Mouse (Mus musculus): Measurements from ENCODE around the gene Cnr1.

Gene Cnr1

DNA sequence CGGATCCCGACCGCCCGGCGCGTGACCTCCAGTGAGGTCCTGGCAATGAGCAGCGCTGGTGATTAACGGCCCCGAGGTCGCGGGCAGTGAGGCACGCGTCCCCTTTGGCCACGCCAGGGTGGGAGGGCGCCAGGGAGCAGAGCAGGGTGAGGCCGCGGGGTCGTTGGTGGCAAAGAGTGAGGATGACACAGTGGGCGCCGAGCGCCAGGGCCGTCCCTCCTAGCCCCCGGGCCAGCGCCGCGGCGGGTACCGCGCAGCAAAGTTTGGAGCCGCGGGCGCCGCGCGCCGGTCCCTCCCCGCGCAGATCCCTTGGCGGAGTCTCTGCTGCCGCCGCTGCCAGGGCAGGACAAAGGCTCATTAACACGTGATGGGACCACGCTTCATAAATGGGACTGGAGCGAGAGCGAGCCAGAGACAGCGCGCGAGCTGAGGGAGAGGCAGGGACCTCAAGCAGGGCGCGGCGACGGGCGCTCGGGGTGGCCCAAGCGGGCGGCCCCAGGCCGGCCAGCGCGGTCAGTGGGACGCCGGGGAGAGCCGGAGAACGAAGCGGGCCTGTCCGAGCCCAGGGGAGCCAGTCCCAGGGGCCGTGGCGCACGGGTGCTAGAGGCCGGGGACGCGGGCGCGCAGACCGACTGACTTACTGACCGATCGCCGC, at the start of gene Cnr1:
TSS of gene Cnr1 (plus strand) at position 360 of the 655 bp plus-strand sequence.
- DNase-seq (ENCODE audit: low spot score in 2 of 2), result peak; percentile 86 to 87

DNA sequence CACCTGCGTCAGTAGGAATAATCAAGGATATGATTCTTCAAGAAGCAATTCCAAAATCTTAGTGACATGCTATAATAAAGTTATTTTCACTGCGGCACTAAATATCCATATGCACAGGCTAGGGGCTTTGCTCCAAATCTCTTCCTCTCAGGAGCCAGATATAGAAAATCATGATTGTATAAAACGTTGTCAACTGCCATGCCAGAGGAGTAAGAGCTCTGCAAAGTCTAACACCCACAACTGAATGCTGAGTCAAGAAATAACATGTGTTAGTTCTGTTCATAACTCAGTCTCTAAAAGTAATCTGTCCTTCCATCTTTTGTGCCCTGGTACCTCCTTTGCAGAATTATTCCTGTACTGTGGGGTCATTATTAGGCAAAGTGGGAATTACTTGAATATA, 44.4 kb upstream of the Cnr1 start:
- no peak for DNase-seq (ENCODE audit: low spot score in 2 of 2)

DNA sequence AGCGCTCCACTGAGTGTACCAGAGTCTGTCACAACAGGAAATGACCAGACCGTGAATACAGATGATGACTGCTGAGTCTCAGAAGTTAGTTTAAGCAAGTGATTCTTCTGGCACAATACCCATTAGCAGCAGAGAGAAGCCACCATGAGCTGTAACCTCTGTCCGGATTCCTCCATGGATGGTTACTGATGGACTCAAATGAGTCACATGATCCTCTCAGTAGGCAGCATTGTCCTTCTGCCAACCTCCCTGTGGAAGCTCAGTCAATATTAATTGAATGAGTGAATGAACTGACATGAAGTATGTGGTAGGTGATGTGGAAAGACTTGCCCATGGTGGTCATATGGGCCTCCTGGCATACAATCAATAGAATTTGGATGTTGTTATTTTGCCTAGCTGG, 38.4 kb upstream of the Cnr1 start:
- DNase-seq (ENCODE audit: low spot score in 2 of 2), result no peak

DNA sequence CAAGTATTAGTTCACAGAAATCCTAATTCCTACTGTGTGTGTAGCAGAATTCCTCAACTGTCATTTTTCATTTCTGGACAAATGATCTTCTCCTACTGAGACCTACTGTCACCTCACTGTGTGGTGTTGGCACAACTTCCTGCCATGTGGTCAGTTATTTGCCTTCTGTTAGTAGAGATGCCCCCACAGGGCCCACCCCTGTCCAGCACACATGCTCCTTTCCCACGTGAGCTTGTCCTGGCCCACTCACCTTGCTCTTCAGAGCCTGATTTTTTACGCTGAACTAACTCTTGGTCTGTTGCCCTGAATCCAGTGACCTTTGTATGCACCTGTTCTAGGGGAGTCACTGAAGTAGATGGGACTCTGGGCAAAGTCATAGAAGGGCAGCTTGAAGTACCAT, 34.4 kb upstream of the Cnr1 start:
- DNase-seq (ENCODE audit: low spot score in 2 of 2), result no peak

DNA sequence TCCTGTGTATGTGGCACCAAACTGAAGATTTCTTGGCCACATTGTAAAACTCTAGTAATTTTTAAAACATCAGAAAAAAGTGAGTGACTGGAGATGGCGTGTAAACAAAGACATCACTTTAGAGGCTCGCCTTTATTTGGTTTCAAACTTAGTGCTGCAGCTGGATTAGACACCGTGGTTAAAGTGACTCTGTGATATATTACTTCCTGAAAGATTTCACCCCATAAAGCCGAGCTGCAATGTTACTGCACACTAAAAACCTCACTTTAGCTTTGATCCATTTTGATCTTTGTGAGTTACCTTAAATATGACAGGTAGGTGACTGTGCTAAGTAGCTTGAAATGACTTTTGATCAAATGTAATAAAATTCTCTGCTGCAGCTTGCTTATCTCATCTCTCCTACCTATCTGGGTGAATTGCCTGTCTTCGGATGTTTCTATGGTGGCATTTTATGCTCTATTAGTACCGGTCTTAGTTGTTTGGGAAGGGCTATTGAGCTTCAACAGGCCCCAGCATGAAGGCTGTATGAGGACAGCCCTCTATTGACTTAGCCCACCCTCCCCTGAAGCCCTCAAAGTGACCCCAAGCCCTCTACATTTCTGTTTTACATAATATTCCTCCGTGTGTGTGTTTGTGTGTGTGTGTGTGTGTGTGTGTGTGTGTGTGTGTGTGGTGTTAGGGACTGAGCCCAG, 32.1 kb upstream of the Cnr1 start:
- DNase-seq (ENCODE audit: low spot score in 2 of 2), result no peak

DNA sequence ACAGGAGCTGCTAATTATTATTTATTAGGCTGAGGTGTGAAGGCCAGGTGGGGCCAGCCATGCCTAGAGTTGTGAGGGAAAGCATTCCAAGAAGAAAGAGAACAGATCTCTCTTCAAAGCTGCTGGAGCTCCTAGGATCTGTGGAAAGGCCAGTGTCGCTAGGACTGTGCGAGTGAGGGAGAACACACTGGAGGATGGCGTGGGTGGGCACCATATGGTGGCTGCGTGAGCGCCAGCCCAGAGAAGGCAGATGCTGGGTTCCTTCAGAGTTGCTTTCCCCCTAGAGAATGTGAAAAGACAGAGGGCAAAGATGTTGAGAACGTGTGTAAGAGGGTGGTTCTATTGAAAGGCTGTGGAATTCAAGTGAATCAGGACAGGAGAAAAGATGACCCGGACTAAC, 30.6 kb upstream of the Cnr1 start:
- DNase-seq (ENCODE audit: low spot score in 2 of 2), result peak; percentile 79 to 85

DNA sequence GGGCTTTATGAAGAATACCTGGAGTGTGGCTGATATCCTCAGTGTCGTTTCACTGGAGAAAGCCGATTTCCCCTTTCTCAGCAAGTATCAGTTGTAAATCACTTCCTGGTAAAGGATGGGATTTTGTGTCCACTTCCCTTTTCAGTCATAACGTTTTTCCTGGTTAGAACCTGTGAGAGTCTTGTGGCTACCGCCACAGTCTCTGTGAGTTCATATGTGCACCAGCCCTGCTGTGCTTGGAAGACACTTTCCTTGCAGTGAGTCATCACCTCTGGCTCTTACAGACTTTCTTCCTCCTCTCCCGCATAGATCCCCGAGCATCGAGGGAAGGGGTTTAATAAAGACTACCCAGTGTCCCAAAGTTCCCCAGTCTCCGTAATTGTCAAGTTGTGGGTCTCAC, 29.3 kb upstream of the Cnr1 start:
- no peak for DNase-seq (ENCODE audit: low spot score in 2 of 2)

DNA sequence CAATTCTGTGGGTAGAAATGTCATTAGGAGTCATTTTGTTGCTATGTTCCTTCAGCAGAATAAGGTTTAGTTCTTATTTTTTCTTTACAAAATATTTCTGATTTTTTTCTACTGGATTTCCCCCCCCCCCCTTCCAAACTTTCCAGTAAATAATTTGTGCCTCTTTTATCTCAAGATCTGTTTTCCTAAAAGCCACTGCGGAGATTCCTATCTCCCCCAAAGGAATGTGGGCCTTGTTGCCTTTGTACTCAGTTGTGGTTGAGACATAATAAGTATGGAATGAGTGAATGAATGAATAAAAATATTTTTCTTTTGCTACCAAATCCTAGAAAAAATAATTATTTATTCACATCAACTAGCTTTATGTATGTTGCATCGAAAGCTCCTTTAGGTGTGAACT, 28.9 kb upstream of the Cnr1 start:
- no peak for DNase-seq (ENCODE audit: low spot score in 2 of 2)

DNA sequence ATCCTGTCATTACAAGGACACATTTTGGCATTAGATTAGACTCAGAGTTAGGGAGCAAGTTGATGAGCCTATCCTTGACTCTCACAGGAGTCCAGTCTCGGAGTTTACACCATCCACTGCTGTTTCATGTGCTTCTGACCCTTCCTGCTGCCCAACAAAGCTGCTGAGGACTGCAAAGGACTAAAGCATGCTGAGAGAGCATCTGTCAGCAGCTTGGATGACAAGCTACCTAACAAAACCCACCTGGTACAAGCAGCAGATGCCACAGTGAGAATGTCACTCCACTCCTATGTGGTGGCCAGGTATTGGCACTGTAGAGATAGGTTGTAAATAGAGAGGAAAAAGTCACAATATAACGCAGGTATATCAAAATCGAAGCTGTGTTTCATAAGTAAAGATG, 22.7 kb upstream of the Cnr1 start:
- DNase-seq (ENCODE audit: low spot score in 2 of 2), result no peak

DNA sequence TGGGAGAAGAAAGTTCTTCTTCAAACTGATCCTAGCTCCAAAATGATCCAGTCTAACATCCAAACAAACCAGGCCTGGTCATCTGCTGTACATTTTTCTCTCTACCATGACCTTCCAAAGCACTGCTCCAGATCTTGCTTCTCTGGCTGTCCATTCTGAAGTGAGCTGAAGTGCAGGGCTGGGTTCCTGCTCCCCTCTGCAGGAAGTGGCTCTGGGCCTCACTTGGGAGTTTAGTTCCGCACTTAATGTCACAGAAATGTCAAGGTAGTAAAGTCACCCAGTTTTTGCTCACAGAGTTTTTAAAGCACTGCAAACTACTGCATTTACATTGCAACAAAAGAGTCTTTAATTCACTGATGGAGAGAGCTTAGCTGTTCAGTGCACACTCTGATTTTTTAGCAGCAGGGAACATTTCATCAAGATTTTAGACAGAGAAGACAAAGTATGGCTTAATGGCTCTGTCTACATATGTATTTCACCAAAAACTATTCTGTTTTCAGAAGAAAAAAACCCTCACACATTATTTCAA, 20.5 kb upstream of the Cnr1 start:
- DNase-seq (ENCODE audit: low spot score in 2 of 2), result no peak

DNA sequence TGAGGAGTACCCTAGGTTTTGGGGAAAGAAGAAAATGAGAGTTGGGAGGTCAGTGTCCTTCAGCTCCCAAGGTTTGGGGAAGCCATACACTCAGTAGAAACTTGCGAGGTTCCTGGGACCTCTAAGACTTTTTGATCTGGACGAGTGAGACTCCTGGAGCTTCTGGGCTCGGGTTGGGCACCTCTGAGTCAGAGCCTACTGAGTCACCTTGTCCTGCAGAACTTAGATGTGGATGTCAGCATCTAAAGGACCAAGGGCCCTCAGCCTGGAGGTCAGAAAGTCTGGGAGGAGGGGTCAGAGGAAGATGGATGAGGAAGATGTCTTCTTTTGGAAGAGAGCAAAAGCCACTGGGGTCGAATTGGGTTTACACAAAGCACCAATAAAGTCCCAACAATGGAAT, 19.6 kb upstream of the Cnr1 start:
- no peak for DNase-seq (ENCODE audit: low spot score in 2 of 2)

DNA sequence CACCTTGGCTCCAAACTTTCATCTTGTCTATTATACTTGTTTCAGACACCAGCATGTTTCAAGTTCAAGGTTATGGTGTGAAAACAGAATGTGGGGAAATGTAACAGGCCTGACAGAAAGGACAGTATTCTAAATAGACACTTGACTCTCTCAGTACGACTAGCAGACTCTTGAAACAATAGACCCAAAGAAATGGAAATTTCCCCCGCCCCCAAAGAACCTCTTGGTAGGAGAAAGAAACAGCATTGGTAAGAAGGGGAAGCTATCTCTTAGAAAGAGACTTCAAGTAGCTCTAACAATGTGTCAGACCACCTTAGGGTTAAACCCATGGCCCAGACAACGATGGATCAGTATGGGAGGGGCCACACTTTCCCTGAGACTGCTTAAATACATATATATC, 15.6 kb upstream of the Cnr1 start:
- DNase-seq (ENCODE audit: low spot score in 2 of 2), result no peak

DNA sequence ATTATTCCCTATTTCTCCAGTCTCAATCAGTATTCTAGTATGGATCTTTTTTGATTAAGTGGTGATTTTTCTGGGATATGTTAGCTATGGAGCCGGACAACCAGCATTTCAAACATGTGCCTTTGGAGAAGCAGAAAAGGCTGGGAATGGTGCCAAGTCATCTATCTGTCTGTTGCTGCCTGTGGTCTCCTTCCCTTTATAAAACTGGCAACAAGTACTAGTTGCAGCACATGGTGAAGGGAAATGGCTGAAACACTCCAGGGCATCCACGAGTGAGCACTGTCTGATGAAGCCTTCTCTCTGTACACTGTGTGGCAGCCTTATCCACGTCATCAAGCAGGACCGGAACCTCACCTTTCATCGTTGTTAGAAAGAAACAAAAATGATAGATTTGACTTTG, 8.7 kb upstream of the Cnr1 start:
- DNase-seq (ENCODE audit: low spot score in 2 of 2), result peak; percentile 52 to 64

DNA sequence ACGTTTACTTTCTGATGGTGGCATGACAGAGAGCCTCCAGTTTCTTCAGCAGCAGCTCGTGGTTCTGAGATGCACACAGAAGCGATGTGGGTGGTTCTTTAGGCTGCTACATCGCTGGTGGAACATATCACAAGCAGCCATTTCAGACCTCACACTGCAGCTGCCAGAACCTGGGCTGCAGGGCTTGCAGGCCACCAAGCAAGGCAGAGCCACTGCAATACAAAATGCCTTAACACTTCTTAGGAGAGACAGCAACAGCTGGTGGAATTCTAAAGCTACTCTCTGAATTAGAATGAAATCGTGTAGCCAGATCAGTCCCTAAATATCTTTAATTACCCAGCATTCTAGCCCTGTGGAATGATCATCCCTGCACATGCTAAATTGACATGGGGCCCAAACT, 3.6 kb upstream of the Cnr1 start:
- no peak for DNase-seq (ENCODE audit: low spot score in 2 of 2)

DNA sequence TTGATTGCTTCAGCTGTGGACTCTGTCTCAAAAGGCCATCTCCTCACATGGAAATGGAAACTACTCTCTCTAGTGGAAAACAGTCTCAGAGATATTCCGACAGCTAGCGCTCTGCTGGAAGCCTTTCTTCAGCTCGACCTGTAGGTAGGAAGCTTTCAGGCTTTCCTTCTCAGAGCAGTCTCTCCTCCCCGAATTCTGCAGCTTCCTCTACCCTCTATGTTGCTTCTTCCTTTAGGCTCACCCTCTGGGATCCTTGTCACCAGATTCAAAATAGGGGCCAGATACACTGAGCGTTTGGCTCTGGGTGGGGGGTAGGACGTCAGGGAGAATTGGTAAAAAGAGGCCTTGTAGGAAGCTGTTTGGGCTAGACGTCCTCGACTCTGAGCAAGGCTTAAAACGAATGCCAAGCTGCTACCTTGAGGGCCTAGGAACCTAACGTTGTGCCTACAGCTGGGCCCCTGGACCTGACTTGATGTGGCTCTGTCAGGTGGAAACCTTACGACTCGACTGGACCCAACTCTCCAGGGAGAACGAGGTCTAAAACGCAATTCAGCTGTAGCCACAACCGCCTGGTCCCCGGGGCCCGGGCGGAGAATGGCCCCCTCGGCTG, 1.1 kb upstream of the Cnr1 start:
- peak; percentile 34 to 46 for DNase-seq (ENCODE audit: low spot score in 2 of 2)

DNA sequence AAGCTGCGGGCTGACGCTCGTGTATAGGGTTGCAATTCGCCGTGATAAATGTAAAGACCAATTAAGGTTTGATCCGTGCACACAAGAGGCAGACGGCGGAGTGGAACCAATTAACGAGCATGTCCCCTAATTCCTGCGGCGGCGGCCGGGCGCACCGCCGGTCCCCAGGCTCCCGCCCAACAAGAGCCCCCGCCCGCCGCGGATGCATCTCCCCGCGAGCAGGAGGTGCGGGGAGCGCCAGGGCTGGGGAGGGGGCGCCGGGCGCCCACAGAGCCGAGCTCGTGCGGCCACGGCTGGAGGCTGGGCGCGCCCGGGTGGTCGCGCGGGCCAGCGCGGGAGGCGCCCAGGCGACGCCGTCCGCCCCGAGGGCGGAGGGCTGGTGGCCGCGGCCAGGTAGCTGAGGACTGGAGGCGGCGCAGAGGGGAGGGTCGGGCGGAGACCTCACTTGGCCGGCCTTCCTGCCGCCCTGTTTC, 596 bp upstream of the Cnr1 start:
- peak in 1 of 2 experiments; percentile 66 for DNase-seq (ENCODE audit: low spot score in 2 of 2)

DNA sequence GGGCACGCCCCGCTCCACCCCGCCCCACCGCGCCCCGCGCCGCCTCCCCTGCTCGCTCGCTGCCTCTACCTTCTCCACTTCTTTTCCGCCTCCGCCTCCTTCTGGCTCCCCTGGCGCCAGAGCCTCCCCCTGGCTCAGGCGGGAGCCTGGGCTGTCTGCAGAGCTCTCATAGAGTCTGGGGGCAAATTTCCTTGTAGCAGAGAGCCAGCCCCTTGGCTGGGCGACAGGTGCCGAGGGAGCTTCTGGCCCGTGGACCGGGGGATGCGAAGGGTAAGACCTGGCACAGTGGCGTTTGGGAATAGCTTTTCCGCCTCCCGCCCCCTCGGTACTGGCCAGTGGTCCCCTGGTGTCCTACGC, 474 bp downstream of the Cnr1 start:
- DNase-seq (ENCODE audit: low spot score in 2 of 2), result peak in 1 of 2 experiments; percentile 53

DNA sequence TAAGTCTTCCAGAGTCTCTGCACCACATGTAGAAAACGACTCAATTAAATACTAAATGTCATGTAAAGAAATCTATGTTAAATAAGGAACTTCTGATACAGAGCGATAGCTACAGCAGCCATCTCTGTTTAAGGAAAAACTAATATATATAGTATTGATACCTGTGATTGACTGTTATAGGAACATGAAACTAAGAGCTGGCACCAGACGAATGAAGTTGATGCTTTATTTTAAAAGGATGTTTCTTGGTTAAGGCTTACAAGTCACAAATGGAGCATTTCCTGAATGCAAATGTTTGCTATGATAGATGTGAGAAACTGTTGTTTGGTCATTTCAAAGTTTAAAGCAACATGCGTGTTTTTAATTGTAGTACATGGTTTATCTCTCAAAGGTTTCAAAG, 1.1 kb downstream of the Cnr1 start:
- DNase-seq (ENCODE audit: low spot score in 2 of 2), result no peak

DNA sequence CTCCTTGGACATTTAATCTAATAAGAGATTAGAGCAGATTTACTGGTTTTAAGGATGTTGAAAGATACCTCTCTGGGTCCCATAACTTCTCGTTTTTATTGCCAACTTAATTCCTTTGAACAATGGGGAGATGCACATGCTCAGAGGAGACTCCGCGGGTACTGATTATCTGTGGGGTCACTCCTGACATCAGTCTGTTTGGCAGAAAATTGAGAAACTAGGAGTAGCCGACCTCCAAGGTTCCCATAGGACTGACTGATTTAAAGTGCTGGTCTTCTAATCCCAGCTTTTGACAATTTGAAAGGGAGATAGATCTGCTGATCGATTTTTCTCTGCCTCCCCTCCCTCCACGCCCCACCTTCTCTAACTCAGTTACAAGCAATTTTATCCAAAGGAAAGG, 1.6 kb downstream of the Cnr1 start:
- no peak for DNase-seq (ENCODE audit: low spot score in 2 of 2)

DNA sequence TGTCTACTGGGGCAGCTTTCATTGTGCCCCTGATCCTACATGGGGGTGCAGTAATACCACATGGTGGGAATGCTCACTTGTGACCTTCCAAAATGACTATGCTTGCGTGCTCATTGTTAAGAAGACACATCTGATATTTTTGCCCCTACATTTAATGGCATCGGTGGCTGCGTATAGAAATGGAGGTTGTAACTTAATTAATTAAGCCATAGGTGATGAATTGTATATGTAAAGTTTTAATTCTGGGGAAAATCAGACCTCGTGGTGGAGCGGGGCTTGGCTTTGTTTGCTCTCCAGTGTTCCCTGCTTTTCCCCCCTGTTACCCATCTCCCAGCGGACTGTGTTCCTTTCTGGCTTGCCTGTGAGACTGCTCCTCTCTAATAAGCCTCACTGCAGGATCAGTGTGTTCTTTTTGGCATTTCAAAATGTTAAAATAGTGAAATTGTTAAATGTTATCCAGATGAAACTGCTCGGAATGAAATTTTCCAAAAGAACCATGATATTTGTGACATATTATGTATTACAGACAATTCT, 2.4 kb downstream of the Cnr1 start:
- no peak for DNase-seq (ENCODE audit: low spot score in 2 of 2)

DNA sequence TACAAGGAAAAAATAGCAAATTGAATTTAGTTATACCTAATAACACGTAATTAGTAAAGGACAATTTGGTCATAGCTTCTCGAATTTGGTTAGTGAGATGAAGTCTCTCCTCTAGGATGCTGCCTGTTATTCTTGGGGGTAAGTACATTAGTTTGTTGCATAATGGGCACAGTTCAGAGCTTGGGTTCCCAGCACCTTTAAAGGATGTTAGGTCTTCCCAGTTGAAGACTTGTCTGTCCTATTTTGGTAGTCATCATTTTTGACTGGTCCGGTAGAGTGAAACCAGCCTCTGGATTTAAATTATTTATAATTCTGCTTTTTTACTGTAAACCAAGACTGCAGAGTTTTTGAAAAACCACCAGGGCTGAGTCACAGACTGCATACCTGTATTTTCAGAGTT, 3.3 kb downstream of the Cnr1 start:
- no peak for DNase-seq (ENCODE audit: low spot score in 2 of 2)

DNA sequence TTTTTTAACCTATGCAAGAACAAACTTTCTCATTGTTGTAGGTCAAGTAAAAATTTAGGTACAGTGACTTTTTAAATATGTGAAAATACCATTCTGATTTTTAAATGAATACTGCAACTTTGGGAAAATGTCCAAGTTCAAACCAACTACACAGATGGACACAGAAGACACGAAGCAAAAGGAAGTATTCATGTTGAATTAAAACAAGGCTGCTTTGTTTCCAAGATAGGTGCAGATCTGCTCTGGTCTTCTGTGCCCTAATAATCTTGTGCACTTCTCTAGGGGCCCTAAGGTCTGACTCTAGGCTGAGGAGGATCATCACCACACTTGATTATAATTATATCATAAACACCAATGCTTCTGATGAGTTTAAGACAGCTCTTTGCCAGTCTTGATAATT, 4.1 kb downstream of the Cnr1 start:
- DNase-seq (ENCODE audit: low spot score in 2 of 2), result no peak

DNA sequence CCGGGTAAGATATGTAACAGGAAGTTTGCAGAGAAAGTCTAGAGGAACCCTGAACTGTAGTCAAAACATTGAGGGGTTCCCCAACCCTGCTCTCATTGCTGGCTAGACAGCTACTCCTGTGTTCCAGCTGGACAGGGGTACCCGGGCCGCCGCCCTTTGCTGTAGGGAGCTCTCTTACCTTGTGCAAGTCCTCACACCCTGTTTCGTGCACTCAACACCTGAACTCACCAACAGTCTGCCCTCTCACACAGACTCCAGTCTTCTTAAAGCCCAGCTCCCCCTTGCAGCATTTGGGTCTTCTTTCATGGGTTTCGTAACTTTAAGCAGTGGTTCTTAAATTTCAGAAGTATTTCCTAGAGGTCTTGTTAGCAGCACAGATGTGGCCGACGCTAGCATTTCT, 7.0 kb downstream of the Cnr1 start:
- no peak for DNase-seq (ENCODE audit: low spot score in 2 of 2)

Measured in right cerebral cortex, postnatal 10 days (tissue).